Mouse (Mus musculus) lung, adult 2 months (tissue): ENCODE results near the gene Cemip2.

ENCODE experiments used
- CTCF ChIP-seq: fragments of 200-500 bp; IDR thresholded peaks from 2 replicates; pipeline ENCODE4 v1.5.1; 2011; ENCODE audit warnings: mild to moderate bottlenecking, low read length, control low read depth; ENCODE audit not compliant: insufficient read depth
- POLR2A ChIP-seq: fragments of 200-500 bp; IDR thresholded peaks from 2 replicates; pipeline ENCODE4 v1.6.1; 2011; ENCODE audit warnings: low read depth, mild to moderate bottlenecking, control low read depth, low read length, borderline replicate concordance; ENCODE audit errors: extremely low read depth

- TF ChIP-seq CTCF: no peak
- no peak for TF ChIP-seq POLR2A
These were observed 55.4 kb downstream of the Cemip2 start for GRCm38 (mm10) chr19:21833416-21833992.
